Comparison of ENCODE assay signal across 8 mouse cellular contexts in genomic region chr8:84969241-84970134, GRCm38 (mm10). TPM values are rescaled to one million over a fixed set of nuclear protein-coding genes. Genes with fewer than 3 reads are reported as not detected.
DNase-seq lines count a peak whose midpoint lies in the region; ATAC-seq and TF ChIP-seq lines count a peak whose summit lies in the region.

Gm49661 (minus strand) TSS chr8:84969433.
Prdx2 (plus strand) TSS chr8:84969587.
Rnaseh2a (minus strand) TSS chr8:84969767.

- H3K4me1 ChIP-seq in bone marrow, adult 2 months (ENCODE audit: control insufficient read depth, insufficient read depth, low read length), result peaks cover 12% of the 10 kb centered on the region
- H3K4me1 ChIP-seq in heart, embryonic 12.5 days (replicated peaks), result peaks cover 45% of the 10 kb centered on the region
- H3K4me1 ChIP-seq in kidney, embryonic 15.5 days, result peaks cover 44% of the 10 kb centered on the region
- H3K4me1 ChIP-seq in liver, embryonic 11.5 days (replicated peaks; ENCODE audit: control insufficient read depth, insufficient read depth, low read length), result peaks cover 62% of the 10 kb centered on the region
- H3K4me1 ChIP-seq in stomach, postnatal 0 days (replicated peaks; ENCODE audit: control insufficient read depth, insufficient read depth), result peaks cover 13% of the 10 kb centered on the region

- peak within 1 kb of the TSS; percentile 96 for H3K4me2 ChIP-seq in heart, embryonic 12.5 days
- H3K4me2 ChIP-seq in kidney, embryonic 15.5 days, result peak within 1 kb of the TSS; percentile 83
- H3K4me2 ChIP-seq in liver, embryonic 11.5 days, result peak within 1 kb of the TSS; percentile 99
- peak within 1 kb of the TSS; percentile 87 for H3K4me2 ChIP-seq in stomach, postnatal 0 days (replicated peaks; ENCODE audit: low read depth)

- TF ChIP-seq CTCF in bone marrow, adult 2 months (IDR thresholded peaks at IDR 0.05; ENCODE audit: control insufficient read depth, insufficient read depth, low read length), result 0 out of 2 replicates have a peak, but pooled peaks have one; percentile 6
- no peak for TF ChIP-seq CTCF in stomach, postnatal 0 days (IDR thresholded peaks at IDR 0.05; ENCODE audit: low read depth)

- peaks cover 37% of the 10 kb centered on the region for H3K36me3 ChIP-seq in heart, embryonic 12.5 days
- peaks cover 36% of the 10 kb centered on the region for H3K36me3 ChIP-seq in kidney, embryonic 15.5 days
- H3K36me3 ChIP-seq in liver, embryonic 11.5 days (ENCODE audit: control insufficient read depth, insufficient read depth, low read length), result peaks cover 31% of the 10 kb centered on the region
- H3K36me3 ChIP-seq in stomach, postnatal 0 days (ENCODE audit: control insufficient read depth, insufficient read depth, low read length), result no peaks in the 10 kb centered on the region; the same call in 1 of the 2 replicates

- H3K4me3 ChIP-seq in bone marrow, adult 2 months (replicated peaks; ENCODE audit: control insufficient read depth, low read depth, low read length), result peak within 1 kb of the TSS; percentile 80
- peak within 1 kb of the TSS; percentile 85 for H3K4me3 ChIP-seq in heart, embryonic 12.5 days
- peak within 1 kb of the TSS; percentile 76 for H3K4me3 ChIP-seq in kidney, embryonic 15.5 days (replicated peaks)
- H3K4me3 ChIP-seq in liver, embryonic 11.5 days (ENCODE audit: low read depth, low read length), result peak within 1 kb of the TSS; percentile 62
- H3K4me3 ChIP-seq in stomach, postnatal 0 days (ENCODE audit: low read depth, low read length), result peak within 1 kb of the TSS; percentile 75

- no peak for TF ChIP-seq EP300 in stomach, postnatal 0 days (optimal IDR thresholded peaks at IDR 0.05)

- peak within 1 kb of the TSS; percentile 93 for H3K9ac ChIP-seq in heart, embryonic 12.5 days
- H3K9ac ChIP-seq in kidney, embryonic 15.5 days, result peak within 1 kb of the TSS; percentile 81
- peak within 1 kb of the TSS; percentile 90 for H3K9ac ChIP-seq in liver, embryonic 11.5 days (ENCODE audit: low read depth, low read length)
- peak within 1 kb of the TSS; percentile 83 for H3K9ac ChIP-seq in stomach, postnatal 0 days (ENCODE audit: low read length)

- H3K27me3 ChIP-seq in heart, embryonic 12.5 days (replicated peaks), result no peaks in the 10 kb centered on the region
- no peaks in the 10 kb centered on the region for H3K27me3 ChIP-seq in kidney, embryonic 15.5 days
- no peaks in the 10 kb centered on the region for H3K27me3 ChIP-seq in liver, embryonic 11.5 days (replicated peaks; ENCODE audit: control insufficient read depth, insufficient read depth, low read length)
- H3K27me3 ChIP-seq in stomach, postnatal 0 days (ENCODE audit: control insufficient read depth, insufficient read depth, low read length), result no peaks in the 10 kb centered on the region

- peak; percentile 61; the same call in 1 of the 2 replicates for TF ChIP-seq POLR2A in bone marrow, adult 2 months (IDR thresholded peaks at IDR 0.05; ENCODE audit: borderline replicate concordance, control insufficient read depth, low read depth, low read length)

- H3K9me3 ChIP-seq in heart, embryonic 12.5 days (replicated peaks), result no peaks in the 10 kb centered on the region
- H3K9me3 ChIP-seq in kidney, embryonic 15.5 days (replicated peaks), result no peaks in the 10 kb centered on the region
- H3K9me3 ChIP-seq in liver, embryonic 11.5 days (ENCODE audit: control insufficient read depth, low read length), result no peaks in the 10 kb centered on the region
- no peaks in the 10 kb centered on the region for H3K9me3 ChIP-seq in stomach, postnatal 0 days (ENCODE audit: control insufficient read depth, low read length)

- peak; percentile 39 for ATAC-seq in CD4-positive, CD25-positive, alpha-beta regulatory T cell, adult 4 months
- ATAC-seq in erythroblast, adult 5-6 weeks (replicated peaks; ENCODE audit: low FRiP score, poor library complexity, severe bottlenecking), result peak; percentile 51
- ATAC-seq in heart, embryonic 12.5 days (ENCODE audit: insufficient number of reproducible peaks, low FRiP score), result peak; percentile 84
- peak; percentile 71 for ATAC-seq in kidney, embryonic 15.5 days (replicated peaks; ENCODE audit: low FRiP score)
- peak; percentile 53 for ATAC-seq in liver, embryonic 11.5 days (replicated peaks; ENCODE audit: low FRiP score)
- ATAC-seq in monocyte, adult 5-6 weeks (replicated peaks; ENCODE audit: insufficient number of reproducible peaks, low FRiP score, low TSS enrichment, poor library complexity, severe bottlenecking), result no peak
- ATAC-seq in stomach, postnatal 0 days (ENCODE audit: low FRiP score, low TSS enrichment), result peak; percentile 68

- peak within 1 kb of the TSS; percentile 86 for H3K27ac ChIP-seq in bone marrow, adult 2 months (ENCODE audit: control insufficient read depth, insufficient read depth, low read depth, low read length, poor library complexity)
- peak within 1 kb of the TSS; percentile 84 for H3K27ac ChIP-seq in heart, embryonic 12.5 days (ENCODE audit: poor library complexity, severe bottlenecking)
- H3K27ac ChIP-seq in kidney, embryonic 15.5 days, result peak within 1 kb of the TSS; percentile 93
- H3K27ac ChIP-seq in liver, embryonic 11.5 days (ENCODE audit: low read depth, low read length), result peak within 1 kb of the TSS; percentile 96
- peak within 1 kb of the TSS; percentile 94 for H3K27ac ChIP-seq in stomach, postnatal 0 days (replicated peaks)

- peak; percentile 90 for DNase-seq in liver, embryonic 11.5 days (ENCODE audit: low spot score)
- peak; percentile 91 for DNase-seq in stomach, postnatal 0 days (ENCODE audit: low spot score)

- under 1% methylated on average over 56 of the region's 56 CpGs for WGBS in bone marrow, adult 2 months
- WGBS in heart, embryonic 12.5 days, result under 1% methylated on average over 56 of the region's 56 CpGs
- WGBS in kidney, embryonic 15.5 days, result under 1% methylated on average over 56 of the region's 56 CpGs
- WGBS in liver, embryonic 11.5 days, result under 1% methylated on average over 56 of the region's 56 CpGs
- WGBS in stomach, postnatal 0 days, result under 1% methylated on average over 55 of the region's 56 CpGs

RNA-seq across cellular contexts. Expression of gene Gm49661, which starts in this region (rescaled TPM):
- not detected for polyA plus RNA-seq in CD4-positive, CD25-positive, alpha-beta regulatory T cell, adult 4 months (2017; shearing (Covaris generic))
- polyA plus RNA-seq in bone marrow, adult 2 months (2011; ENCODE audit: insufficient read depth, insufficient read length, low replicate concordance, missing spikeins), result not detected in 2 replicates
- total RNA-seq in erythroblast, adult 5-6 weeks (2015; ENCODE audit: low replicate concordance), result not detected in 2 replicates
- total RNA-seq in erythroblast, adult 5-6 weeks (2017; ENCODE audit: low replicate concordance), result not detected in 2 replicates
- not detected in 2 replicates for polyA plus RNA-seq in heart, embryonic 12.5 days (2016; fragmentation: Nextera tagmentation; extraction: Ambion mirVana)
- not detected in 2 replicates for polyA plus RNA-seq in kidney, embryonic 15.5 days (2015; fragmentation: Nextera tagmentation; extraction: Ambion mirVana)
- polyA plus RNA-seq in liver, embryonic 11.5 days (2014; fragmentation: Nextera tagmentation; extraction: Ambion mirVana), result not detected in 2 replicates
- total RNA-seq in monocyte, adult 5-6 weeks (2017), result not detected in 3 replicates
- not detected in 2 replicates for polyA plus RNA-seq in stomach, postnatal 0 days (2015; fragmentation: Nextera tagmentation; extraction: Ambion mirVana)

RNA-seq across cellular contexts. Expression of gene Prdx2, which starts in this region (rescaled TPM):
- 100 to 1,000 TPM; 213 to 298 TPM for polyA plus RNA-seq in CD4-positive, CD25-positive, alpha-beta regulatory T cell, adult 4 months (2017; shearing (Covaris generic))
- polyA plus RNA-seq in bone marrow, adult 2 months (2011; ENCODE audit: insufficient read depth, insufficient read length, low replicate concordance, missing spikeins), result 1,113 and 1,804 TPM in 2 replicates
- total RNA-seq in erythroblast, adult 5-6 weeks (2015; ENCODE audit: low replicate concordance), result 1,192 and 1,430 TPM in 2 replicates
- total RNA-seq in erythroblast, adult 5-6 weeks (2017; ENCODE audit: low replicate concordance), result 2,193 and 2,235 TPM in 2 replicates
- polyA plus RNA-seq in heart, embryonic 12.5 days (2016; fragmentation: Nextera tagmentation; extraction: Ambion mirVana), result 638 and 672 TPM in 2 replicates
- polyA plus RNA-seq in kidney, embryonic 15.5 days (2015; fragmentation: Nextera tagmentation; extraction: Ambion mirVana), result 808 and 824 TPM in 2 replicates
- 1,398 and 1,409 TPM in 2 replicates for polyA plus RNA-seq in liver, embryonic 11.5 days (2014; fragmentation: Nextera tagmentation; extraction: Ambion mirVana)
- total RNA-seq in monocyte, adult 5-6 weeks (2017), result 153 to 207 TPM (median 196 TPM) in 3 replicates
- 370 and 376 TPM in 2 replicates for polyA plus RNA-seq in stomach, postnatal 0 days (2015; fragmentation: Nextera tagmentation; extraction: Ambion mirVana)

RNA-seq across cellular contexts. Expression of gene Rnaseh2a, which starts in this region (rescaled TPM):
- polyA plus RNA-seq in CD4-positive, CD25-positive, alpha-beta regulatory T cell, adult 4 months (2017; shearing (Covaris generic)), result 100 to 1,000 TPM in 1 of 2 experiments, 10 to 100 TPM in 1; 78.9 to 109 TPM
- 40.8 and 54.9 TPM in 2 replicates for polyA plus RNA-seq in bone marrow, adult 2 months (2011; ENCODE audit: insufficient read depth, insufficient read length, low replicate concordance, missing spikeins)
- 31.8 and 67.2 TPM in 2 replicates for total RNA-seq in erythroblast, adult 5-6 weeks (2015; ENCODE audit: low replicate concordance)
- total RNA-seq in erythroblast, adult 5-6 weeks (2017; ENCODE audit: low replicate concordance), result 37.4 and 37.9 TPM in 2 replicates
- polyA plus RNA-seq in heart, embryonic 12.5 days (2016; fragmentation: Nextera tagmentation; extraction: Ambion mirVana), result 77.1 and 79.0 TPM in 2 replicates
- 125 and 129 TPM in 2 replicates for polyA plus RNA-seq in kidney, embryonic 15.5 days (2015; fragmentation: Nextera tagmentation; extraction: Ambion mirVana)
- polyA plus RNA-seq in liver, embryonic 11.5 days (2014; fragmentation: Nextera tagmentation; extraction: Ambion mirVana), result 195 and 197 TPM in 2 replicates
- total RNA-seq in monocyte, adult 5-6 weeks (2017), result 43.9 to 58.8 TPM (median 58.1 TPM) in 3 replicates
- 79.4 and 80.1 TPM in 2 replicates for polyA plus RNA-seq in stomach, postnatal 0 days (2015; fragmentation: Nextera tagmentation; extraction: Ambion mirVana)
